Mouse (Mus musculus) heart, postnatal 0 days (tissue): ENCODE data around the gene Hddc3.

Source experiments
- CTCF ChIP-seq: IDR thresholded peaks from 2 replicates; pipeline ENCODE4 v1.5.1; 2016; ENCODE audit warnings: antibody characterized with exemption, control low read depth, low read depth
- EP300 ChIP-seq: IDR thresholded peaks from 2 replicates; pipeline ENCODE4 v1.6.1; 2016; ENCODE audit warnings: antibody characterized with exemption, low read depth

- TF ChIP-seq CTCF (0 out of 2 replicates have a peak, but pooled peaks have one; percentile 12), EP300 (no peak)
Measured at GRCm38 (mm10) chr7:80307766-80308165, 35.1 kb upstream of the Hddc3 start.
